Mouse (Mus musculus): Measurements from ENCODE around the gene Sin3a. TPM values are rescaled to one million over a fixed set of nuclear protein-coding genes. Genes with fewer than 3 reads are reported as not detected.
A peak's percentile ranks its signal among the peaks of the same experiment; 100 is the strongest.

The Sin3a gene
- polyA plus RNA-seq, 1 experiment from 2014 or later = 32.8 TPM

- 89% methylated on average over 9 of the region's 9 CpGs for WGBS
- Histone ChIP-seq H3K4me1 (no peaks in the 10 kb centered on the region), H3K9ac (no peak overlapping the region), H3K27ac (replicated peaks) (no peak overlapping the region), H3K27me3 (no peaks in the 10 kb centered on the region), H3K36me3 (peaks cover 81% of the 10 kb centered on the region), H3K9me3 (replicated peaks) (no peaks in the 10 kb centered on the region), H3K4me2 (replicated peaks) (no peak overlapping the region), H3K4me3 (replicated peaks) (no peak overlapping the region)
- ATAC-seq (ENCODE audit: insufficient number of reproducible peaks, low FRiP score, low TSS enrichment, low read depth) = no peak
These were observed 67.3 kb downstream of the Sin3a start for GRCm38 (mm10) chr9:57139110-57139509.

GRCm38 (mm10) chr9:57139571-57139970 lies 67.7 kb downstream of the Sin3a start:
- WGBS = 94% methylated on average over 5 of the region's 5 CpGs
- ATAC-seq (ENCODE audit: insufficient number of reproducible peaks, low FRiP score, low TSS enrichment, low read depth) = no peak
- no peaks in the 10 kb centered on the region for H3K9me3 ChIP-seq (replicated peaks)
- no peaks in the 10 kb centered on the region for H3K4me1 ChIP-seq
- peaks cover 86% of the 10 kb centered on the region for H3K36me3 ChIP-seq
- no peak overlapping the region for H3K4me3 ChIP-seq (replicated peaks)
- no peak overlapping the region for H3K4me2 ChIP-seq (replicated peaks)
- no peaks in the 10 kb centered on the region for H3K27me3 ChIP-seq
- H3K9ac ChIP-seq = no peak overlapping the region
- H3K27ac ChIP-seq (replicated peaks) = no peak overlapping the region

- no peak overlapping the region for H3K4me2 ChIP-seq (replicated peaks)
- 84% methylated on average over 17 of the region's 17 CpGs for WGBS
- H3K4me3 ChIP-seq (replicated peaks) = no peak overlapping the region
- no peaks in the 10 kb centered on the region for H3K27me3 ChIP-seq
- no peak overlapping the region for H3K9ac ChIP-seq
- ATAC-seq (ENCODE audit: insufficient number of reproducible peaks, low FRiP score, low TSS enrichment, low read depth) = no peak
- H3K27ac ChIP-seq (replicated peaks) = no peak overlapping the region
- peaks cover 5% of the 10 kb centered on the region; the same call in 1 of the 2 replicates for H3K4me1 ChIP-seq
- peaks cover 69% of the 10 kb centered on the region for H3K36me3 ChIP-seq
- no peaks in the 10 kb centered on the region for H3K9me3 ChIP-seq (replicated peaks)
These were observed 69.8 kb downstream of the Sin3a start for GRCm38 (mm10) chr9:57141417-57142353.

- H3K9me3 ChIP-seq (replicated peaks) = no peaks in the 10 kb centered on the region
- H3K27me3 ChIP-seq = no peaks in the 10 kb centered on the region
- H3K4me2 ChIP-seq (replicated peaks) = no peak overlapping the region
- no peak overlapping the region for H3K9ac ChIP-seq
- WGBS = 85% methylated on average over 11 of the region's 11 CpGs
- peaks cover 54% of the 10 kb centered on the region for H3K36me3 ChIP-seq
- no peak for ATAC-seq (ENCODE audit: insufficient number of reproducible peaks, low FRiP score, low TSS enrichment, low read depth)
- H3K4me3 ChIP-seq (replicated peaks) = no peak overlapping the region
- no peak overlapping the region for H3K27ac ChIP-seq (replicated peaks)
- H3K4me1 ChIP-seq = peaks cover 13% of the 10 kb centered on the region
These were observed 71.4 kb downstream of the Sin3a start for GRCm38 (mm10) chr9:57143212-57143611.

GRCm38 (mm10) chr9:57144830-57145229 lies 73.0 kb downstream of the Sin3a start:
- Histone ChIP-seq H3K9ac (no peak overlapping the region), H3K4me1 (peaks cover 20% of the 10 kb centered on the region), H3K27ac (replicated peaks) (no peak overlapping the region), H3K4me3 (replicated peaks) (no peak overlapping the region), H3K36me3 (peaks cover 38% of the 10 kb centered on the region), H3K27me3 (no peaks in the 10 kb centered on the region), H3K4me2 (replicated peaks) (no peak overlapping the region), H3K9me3 (replicated peaks) (no peaks in the 10 kb centered on the region)
- no peak for ATAC-seq (ENCODE audit: insufficient number of reproducible peaks, low FRiP score, low TSS enrichment, low read depth)
- WGBS = 91% methylated on average over 8 of the region's 8 CpGs

- H3K9me3 ChIP-seq (replicated peaks) = no peaks in the 10 kb centered on the region
- no peaks in the 10 kb centered on the region for H3K27me3 ChIP-seq
- H3K4me3 ChIP-seq (replicated peaks) = no peak overlapping the region
- ATAC-seq (ENCODE audit: insufficient number of reproducible peaks, low FRiP score, low TSS enrichment, low read depth) = no peak
- H3K27ac ChIP-seq (replicated peaks) = no peak overlapping the region
- peaks cover 20% of the 10 kb centered on the region for H3K4me1 ChIP-seq
- 81% methylated on average over 17 of the region's 17 CpGs for WGBS
- H3K4me2 ChIP-seq (replicated peaks) = no peak overlapping the region; the same call in 1 of the 2 replicates
- no peak overlapping the region for H3K9ac ChIP-seq
- peaks cover 27% of the 10 kb centered on the region for H3K36me3 ChIP-seq
These were observed 74.7 kb downstream of the Sin3a start for GRCm38 (mm10) chr9:57146451-57147066.

- Histone ChIP-seq H3K4me2 (replicated peaks) (peak overlapping the region; percentile 76), H3K4me1 (peaks cover 20% of the 10 kb centered on the region), H3K27me3 (no peaks in the 10 kb centered on the region), H3K4me3 (replicated peaks) (peak overlapping the region; percentile 49), H3K27ac (replicated peaks) (peak overlapping the region; percentile 79), H3K9me3 (replicated peaks) (no peaks in the 10 kb centered on the region), H3K36me3 (peaks cover 18% of the 10 kb centered on the region), H3K9ac (peak overlapping the region; percentile 65)
- ATAC-seq (ENCODE audit: insufficient number of reproducible peaks, low FRiP score, low TSS enrichment, low read depth) = no peak; the same call in 1 of the 2 replicates
- 8% methylated on average over 19 of the region's 19 CpGs for WGBS
These were observed 75.6 kb downstream of the Sin3a start for GRCm38 (mm10) chr9:57147205-57148143.

GRCm38 (mm10) chr9:57148144-57148878 lies 76.5 kb downstream of the Sin3a start, which contains the start of gene Neil1:
Gene Neil1 (minus strand): TSS chr9:57148305.
- Histone ChIP-seq H3K9me3 (replicated peaks) (no peaks in the 10 kb centered on the region), H3K4me2 (replicated peaks) (peak within 1 kb of the TSS; percentile 76), H3K4me3 (replicated peaks) (peak within 1 kb of the TSS; percentile 49), H3K9ac (peak within 1 kb of the TSS; percentile 65), H3K27me3 (no peaks in the 10 kb centered on the region), H3K27ac (replicated peaks) (peak within 1 kb of the TSS; percentile 79), H3K36me3 (peaks cover 10% of the 10 kb centered on the region), H3K4me1 (peaks cover 20% of the 10 kb centered on the region)
- under 1% methylated on average over 27 of the region's 27 CpGs for WGBS
- ATAC-seq (ENCODE audit: insufficient number of reproducible peaks, low FRiP score, low TSS enrichment, low read depth) = peak; percentile 88

- peaks cover 7% of the 10 kb centered on the region for H3K36me3 ChIP-seq
These were observed 77.2 kb downstream of the Sin3a start for GRCm38 (mm10) chr9:57149021-57149420.

GRCm38 (mm10) chr9:57150192-57150591 lies 78.4 kb downstream of the Sin3a start:
- no peak overlapping the region for H3K9ac ChIP-seq
- peaks cover 7% of the 10 kb centered on the region for H3K36me3 ChIP-seq
- H3K9me3 ChIP-seq (replicated peaks) = no peaks in the 10 kb centered on the region
- H3K27ac ChIP-seq (replicated peaks) = no peak overlapping the region
- H3K4me3 ChIP-seq (replicated peaks) = no peak overlapping the region
- no peaks in the 10 kb centered on the region for H3K27me3 ChIP-seq
- H3K4me2 ChIP-seq (replicated peaks) = no peak overlapping the region
- ATAC-seq (ENCODE audit: insufficient number of reproducible peaks, low FRiP score, low TSS enrichment, low read depth) = no peak
- peaks cover 20% of the 10 kb centered on the region for H3K4me1 ChIP-seq
- 84% methylated on average over 5 of the region's 5 CpGs for WGBS

More at GRCm38 (mm10) chr9:57149021-57149420, 77.2 kb downstream of the Sin3a start:
- no peaks in the 10 kb centered on the region for H3K27me3 ChIP-seq
- H3K27ac ChIP-seq (replicated peaks) = 0 out of 2 replicates have a peak overlapping the region, but pooled peaks have one; percentile 79
- no peaks in the 10 kb centered on the region for H3K9me3 ChIP-seq (replicated peaks)
- 65% methylated on average over 6 of the region's 6 CpGs for WGBS
- no peak overlapping the region for H3K9ac ChIP-seq
- H3K4me2 ChIP-seq (replicated peaks) = peak overlapping the region; percentile 76
- peak overlapping the region; percentile 49 for H3K4me3 ChIP-seq (replicated peaks)
- no peak for ATAC-seq (ENCODE audit: insufficient number of reproducible peaks, low FRiP score, low TSS enrichment, low read depth)
- peaks cover 20% of the 10 kb centered on the region for H3K4me1 ChIP-seq
